Mouse (Mus musculus) heart, postnatal 4 days (tissue): ENCODE measurements around the gene Rbm34. TPM values are rescaled to one million over a fixed set of nuclear protein-coding genes. Genes with fewer than 3 reads are reported as not detected.

ENCODE experiments used
- DNase-seq: peaks from one replicate; pipeline ENCODE4 v3.0.0; 2021
- total RNA-seq, 2 experiments: library from RNA; stranded (reverse); gene quantifications; 2 replicates each; pipeline ENCODE4 v1.2.3; 2021

Gene Rbm34
- total RNA-seq, 2 experiments from 2014 or later, result 7.6 to 8.5 TPM

GRCm38 (mm10) chr8:126961516-126961915 lies 9.4 kb downstream of the Rbm34 start:
- no peak for DNase-seq

DNA sequence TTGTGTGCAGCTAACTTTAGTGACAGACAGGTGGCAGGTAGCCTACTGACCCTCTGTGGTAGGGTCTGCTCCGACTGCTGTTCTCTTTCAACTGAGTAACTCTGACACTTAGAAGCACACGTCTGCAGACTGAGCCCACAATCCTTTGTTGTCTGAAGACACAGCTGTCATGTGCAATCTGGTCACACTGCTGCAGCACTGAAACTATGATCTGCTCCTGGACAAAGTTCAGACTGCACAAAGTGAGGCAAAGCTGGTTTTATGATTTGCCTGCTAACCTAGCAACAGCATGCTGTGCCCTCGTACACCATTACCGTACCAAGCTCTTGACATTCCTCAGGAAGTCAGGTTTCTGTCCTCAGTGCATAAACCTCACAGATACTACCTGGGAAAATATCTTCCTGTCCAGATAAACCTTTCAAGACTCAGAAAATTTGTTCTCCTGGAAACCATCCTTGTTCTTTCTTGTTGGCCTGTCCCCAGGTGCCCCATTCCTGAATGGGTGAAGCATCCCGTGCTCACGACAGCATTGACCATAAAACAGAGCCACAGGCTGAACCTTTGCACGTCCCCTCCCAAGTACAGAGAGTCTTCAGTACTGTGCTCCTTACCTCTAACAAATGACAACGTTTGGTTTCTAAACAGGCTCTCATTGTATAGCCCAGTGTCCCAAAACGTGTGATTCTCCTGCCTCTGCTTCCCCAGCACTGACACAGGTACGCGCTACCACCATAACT lies 18.8 kb downstream of the Rbm34 start:
- no peak for DNase-seq

- DNase-seq, result no peak
Observed at GRCm38 (mm10) chr8:126949527-126949926, 21.3 kb downstream of the Rbm34 start.

GRCm38 (mm10) chr8:126946444-126946843 lies 24.4 kb downstream of the Rbm34 start:
- no peak for DNase-seq

DNA sequence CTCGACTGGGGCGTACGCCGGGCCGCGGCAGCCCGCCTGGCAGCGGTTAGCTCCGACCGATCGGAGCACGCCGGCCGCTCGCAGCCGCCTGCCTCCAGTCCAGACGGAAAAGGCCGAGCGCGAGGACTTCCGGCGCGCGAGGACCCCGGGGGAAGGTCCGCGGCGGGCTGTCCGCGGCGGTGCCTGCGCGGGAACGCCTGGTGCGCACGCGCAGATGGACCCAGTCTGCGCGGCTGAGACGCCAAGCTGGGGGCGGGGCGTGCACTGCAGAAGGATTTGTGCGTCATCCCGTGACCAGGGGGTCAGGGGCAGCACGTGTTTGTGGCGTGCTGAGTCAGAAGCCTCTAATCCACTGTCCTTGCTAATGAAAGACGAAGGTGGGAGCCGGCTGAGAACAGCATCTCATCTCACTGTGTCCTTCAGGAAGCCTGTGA lies 25.1 kb downstream of the Rbm34 start, which contains the start of gene Tomm20:
Tomm20 (minus strand) TSS at position 115 of the 434 bp plus-strand sequence.
- DNase-seq, result peak; percentile 98

DNA sequence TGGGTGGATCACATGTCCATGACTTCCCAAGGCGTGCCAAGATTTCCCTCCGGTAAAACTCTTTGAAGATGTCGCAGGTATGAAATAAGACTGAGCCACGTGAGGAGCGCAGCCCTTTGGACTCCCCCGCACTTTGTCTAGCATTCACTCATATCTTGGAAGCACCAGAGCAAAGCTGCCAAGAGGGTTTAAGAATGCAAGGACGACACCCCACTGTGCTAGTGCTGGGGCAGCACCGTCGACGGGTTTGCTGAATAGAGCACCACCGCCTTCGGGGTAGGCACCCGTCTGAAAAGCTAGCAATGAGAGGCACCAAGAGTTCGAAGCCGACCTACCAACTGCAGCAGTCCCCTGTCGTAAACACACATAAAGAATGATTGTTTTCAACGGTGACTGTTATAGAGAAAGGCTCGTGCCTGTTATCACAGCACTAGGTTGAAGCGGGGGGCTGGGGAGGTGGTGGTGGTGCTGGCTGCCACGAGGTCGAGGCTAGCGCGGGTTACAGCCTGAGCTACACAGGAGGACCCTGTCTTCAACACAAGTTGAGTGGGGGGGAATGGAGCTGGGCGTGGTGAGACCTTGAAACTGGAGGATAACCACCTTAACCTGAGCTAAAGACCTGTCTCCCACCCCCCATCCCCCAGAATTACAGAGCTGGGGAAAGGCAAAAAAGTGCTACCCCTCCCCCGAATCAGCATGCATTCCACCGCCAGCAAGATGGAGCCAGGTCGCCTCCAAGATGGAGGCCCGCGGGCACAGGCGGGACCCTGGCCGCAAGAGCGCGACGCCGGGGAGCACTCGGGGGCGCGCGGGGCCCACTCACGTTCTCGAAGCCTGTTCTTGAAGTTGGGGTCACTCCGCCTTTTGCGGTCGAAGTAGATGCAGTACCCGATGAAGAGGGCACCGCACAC lies 25.8 kb downstream of the Rbm34 start:
- DNase-seq, result peak; percentile 57

GRCm38 (mm10) chr8:126943565-126943964 lies 27.3 kb downstream of the Rbm34 start:
- DNase-seq, result no peak

GRCm38 (mm10) chr8:126937337-126937736 lies 33.5 kb downstream of the Rbm34 start:
- no peak for DNase-seq

DNA sequence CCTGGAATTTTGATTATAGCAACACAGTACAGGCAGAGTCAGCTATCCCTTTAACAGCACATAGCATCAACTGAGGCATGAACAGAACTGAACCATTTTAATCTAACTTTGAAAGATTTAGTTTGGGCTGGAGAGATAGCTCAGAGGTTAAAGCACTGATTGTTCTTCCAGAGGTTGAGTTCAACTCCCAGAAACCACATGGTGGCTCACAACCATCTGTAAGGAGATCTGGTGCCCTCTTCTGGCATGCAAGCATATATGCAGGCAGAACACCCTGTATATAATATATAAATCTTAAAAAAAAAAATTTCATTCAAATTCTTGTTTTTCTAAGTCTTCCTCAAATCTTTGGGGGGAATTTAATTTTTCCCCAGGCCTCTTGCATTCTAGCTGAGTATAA lies 34.9 kb downstream of the Rbm34 start:
- no peak for DNase-seq

- DNase-seq, result no peak
Observed at GRCm38 (mm10) chr8:126935387-126935786, 35.5 kb downstream of the Rbm34 start.

GRCm38 (mm10) chr8:126932656-126933055 lies 38.2 kb downstream of the Rbm34 start:
- DNase-seq, result no peak

DNA sequence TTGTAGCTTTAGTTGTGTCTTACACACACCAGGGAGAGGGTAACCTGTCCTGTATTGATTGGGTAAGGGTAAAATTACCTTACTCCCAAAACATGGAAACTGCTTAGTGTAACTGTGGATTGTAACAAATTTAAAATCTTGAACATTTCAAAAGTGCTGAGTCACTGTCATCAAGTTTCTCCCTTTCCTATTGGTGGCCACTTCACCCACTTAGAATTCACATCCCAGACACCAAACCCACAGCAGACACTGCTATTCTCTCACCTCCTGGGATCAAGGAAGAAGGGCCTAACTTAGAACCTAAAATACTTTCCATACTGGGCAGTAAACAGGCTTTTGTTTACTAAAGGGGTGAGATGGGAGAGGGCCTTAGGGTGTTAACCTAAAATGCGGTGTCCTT lies 38.6 kb downstream of the Rbm34 start:
- no peak for DNase-seq

- DNase-seq, result no peak
Observed at GRCm38 (mm10) chr8:126931720-126932119, 39.2 kb downstream of the Rbm34 start.

- DNase-seq, result peak; percentile 81
Observed at GRCm38 (mm10) chr8:126929607-126930161, 41.2 kb downstream of the Rbm34 start.

- no peak for DNase-seq
Observed at GRCm38 (mm10) chr8:126928755-126929505, 41.9 kb downstream of the Rbm34 start.

- DNase-seq, result no peak
Observed at GRCm38 (mm10) chr8:126928028-126928427, 42.8 kb downstream of the Rbm34 start.

DNA sequence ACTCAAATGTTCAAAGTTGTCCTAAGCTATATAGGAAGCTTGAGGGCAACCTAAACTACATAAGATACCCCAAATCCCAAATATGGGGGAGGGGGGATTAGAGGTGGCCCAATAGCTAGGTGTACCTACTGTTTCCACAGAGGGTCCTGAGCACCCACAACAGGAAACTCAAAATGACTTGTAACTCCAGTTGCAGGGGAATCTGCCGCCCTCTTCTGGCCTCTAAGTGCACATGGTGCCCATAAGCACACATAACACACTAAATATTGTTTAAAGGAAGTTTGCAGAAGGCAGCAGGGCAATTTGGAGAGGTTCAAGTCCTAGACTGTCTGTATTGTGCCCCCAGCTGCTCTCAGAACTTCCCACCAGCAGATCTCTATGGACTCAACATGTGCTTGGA lies 43.8 kb downstream of the Rbm34 start:
- no peak for DNase-seq

- no peak for DNase-seq
Observed at GRCm38 (mm10) chr8:126922981-126923380, 47.9 kb downstream of the Rbm34 start.

GRCm38 (mm10) chr8:126921432-126921831 lies 49.4 kb downstream of the Rbm34 start:
- DNase-seq, result no peak

DNA sequence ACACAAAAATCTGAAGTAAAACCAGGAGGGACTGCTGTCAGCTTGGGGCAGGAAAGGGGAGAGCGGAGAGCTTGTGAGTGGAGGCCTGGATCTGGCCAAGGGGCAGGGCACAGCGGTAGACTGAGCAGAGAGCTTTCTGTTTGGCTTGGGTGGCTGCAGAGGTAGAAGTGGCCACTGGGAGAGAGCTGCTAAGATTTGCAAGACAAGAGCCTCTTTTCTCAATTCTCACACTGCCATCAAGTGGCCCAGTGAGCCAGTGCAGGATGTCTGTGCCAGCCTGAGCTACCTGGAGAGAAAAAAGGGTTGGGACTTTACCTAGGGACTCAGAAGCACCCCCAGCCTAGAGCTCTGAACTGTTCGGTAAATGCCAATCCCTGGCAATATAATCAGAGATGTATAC lies 50.0 kb downstream of the Rbm34 start:
- DNase-seq, result peak; percentile 85

DNA sequence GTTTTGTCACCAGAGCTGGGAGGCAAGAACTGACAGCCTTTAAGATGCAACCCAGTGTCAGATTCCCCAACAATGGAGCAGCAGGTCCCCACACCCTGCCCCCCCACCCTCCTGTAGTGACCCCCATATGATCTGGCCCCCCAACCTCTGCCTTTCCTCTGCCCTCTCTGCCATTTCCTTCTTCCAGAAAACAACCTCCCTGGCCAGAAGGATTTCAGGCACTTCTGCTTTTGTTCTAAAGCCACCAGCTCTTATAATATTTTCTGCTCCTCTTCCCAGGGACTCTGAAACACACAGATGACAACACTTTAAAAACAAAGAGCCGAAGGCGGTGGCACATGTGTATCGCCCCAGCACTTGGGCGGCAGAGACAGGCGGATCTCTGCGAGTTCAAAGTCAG lies 50.5 kb downstream of the Rbm34 start:
- no peak for DNase-seq

DNA sequence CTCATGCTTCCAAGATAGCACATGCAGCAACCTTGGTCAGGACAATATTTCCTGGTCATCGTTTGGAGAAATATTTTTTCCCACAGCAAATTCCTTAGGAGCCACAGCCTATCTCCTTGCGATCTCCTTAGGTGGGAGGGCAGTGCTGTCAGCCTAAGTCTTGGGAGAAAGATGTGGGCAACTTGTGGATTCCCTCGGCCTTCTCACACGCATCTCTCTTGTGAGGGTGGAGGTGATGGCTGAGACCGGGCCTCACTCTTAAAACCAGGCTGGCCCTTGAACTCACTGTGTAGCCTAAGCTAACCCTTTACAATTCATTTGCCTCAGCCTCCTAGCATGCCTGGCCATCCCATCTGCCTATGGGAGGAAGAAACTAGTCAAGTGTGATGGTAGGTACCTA lies 51.2 kb downstream of the Rbm34 start:
- no peak for DNase-seq
